Mouse (Mus musculus) ES-E14 (cell line): ENCODE results near the gene 1810049J17Rik.

Source experiments
- CHD2 ChIP-seq: IDR thresholded peaks from 2 replicates; pipeline ENCODE4 v1.6.1; 2014; ENCODE audit warnings: mild to moderate bottlenecking, low read depth, low read length, inconsistent platforms
- HCFC1 ChIP-seq: IDR thresholded peaks from 2 replicates; pipeline ENCODE4 v1.6.1; 2012; ENCODE audit warnings: low read length, inconsistent platforms, borderline replicate concordance; ENCODE audit not compliant: insufficient read depth
- MAFK ChIP-seq: IDR thresholded peaks from 2 replicates; pipeline ENCODE4 v1.6.1; 2014; ENCODE audit warnings: mild to moderate bottlenecking, low read depth, low read length, inconsistent platforms; ENCODE audit not compliant: insufficient read depth
- ZC3H11A ChIP-seq: IDR thresholded peaks from 2 replicates; pipeline ENCODE4 v1.6.1; 2012; ENCODE audit warnings: low read depth, mild to moderate bottlenecking, inconsistent platforms, low read length, borderline replicate concordance
- ZNF384 ChIP-seq: IDR thresholded peaks from 2 replicates; pipeline ENCODE4 v1.6.1; 2012; ENCODE audit warnings: low read depth, low read length, inconsistent platforms

DNA sequence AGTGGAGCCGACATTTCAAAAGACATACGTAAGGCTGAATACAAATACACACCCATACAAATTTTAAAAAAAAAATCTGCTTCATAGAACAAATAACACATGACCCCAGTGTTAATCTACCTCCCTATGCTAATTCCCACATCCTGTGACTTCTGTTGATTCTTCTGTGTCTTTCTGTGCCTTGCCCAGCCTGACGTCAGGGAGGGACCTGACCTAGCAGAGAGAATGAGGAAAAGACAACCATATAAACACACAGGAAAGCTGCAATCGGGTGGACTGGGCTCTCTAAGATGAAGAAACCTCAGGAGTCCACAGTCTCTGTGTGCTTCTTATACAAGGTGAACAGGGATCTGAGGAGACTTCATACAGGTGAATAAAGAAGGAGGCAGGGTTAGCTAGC lies 14.6 kb downstream of the 1810049J17Rik start:
- TF ChIP-seq ZC3H11A (no peak), ZNF384 (no peak), HCFC1 (no peak), CHD2 (no peak), MAFK (no peak)
